Mouse (Mus musculus) liver, embryonic 14.5 days (tissue): Measurements from ENCODE around the gene Atp5d. TPM values are rescaled to one million over a fixed set of nuclear protein-coding genes. Genes with fewer than 3 reads are reported as not detected.
A peak's percentile ranks its signal among the peaks of the same experiment; 100 is the strongest.

Experiments
- ATAC-seq: fragments of 200-750 bp; cut with Nextera tagmentation; 2 replicates; pipeline ENCODE4 v1.8.0; 2017; ENCODE audit warnings: moderate number of reproducible peaks, mild to moderate bottlenecking, moderate library complexity; ENCODE audit not compliant: insufficient read depth
- DNase-seq, 3 experiments: peaks; one replicate each; pipeline ENCODE4 v3.0.0-alpha.2; 2012 to 2013; ENCODE audit warnings: low read depth in 3 of 3, low spot score in 3 of 3
- H3K27ac ChIP-seq: fragments of 300-500 bp; sonication (generic); 2 replicates; pipeline ENCODE4 v1.5.1; 2014; ENCODE audit warnings: moderate library complexity, mild to moderate bottlenecking, control low read depth, inconsistent platforms
- H3K27me3 ChIP-seq: fragments of 300-500 bp; sonication (generic); 2 replicates; pipeline ENCODE4 v1.6.1; 2014; ENCODE audit warnings: mild to moderate bottlenecking, low read length, moderate library complexity; ENCODE audit not compliant: control insufficient read depth, insufficient read depth
- H3K36me3 ChIP-seq: fragments of 300-500 bp; sonication (generic); replicated peaks from 2 replicates; pipeline ENCODE4 v1.6.1; 2014; ENCODE audit warnings: low read depth; ENCODE audit not compliant: control insufficient read depth, insufficient read depth
- H3K4me1 ChIP-seq, 2 experiments: fragments of 200-500 bp in 1 of 2; fragments of 300-500 bp in 1 of 2; sonication (generic) in 1 of 2; replicated peaks; 2 replicates each; pipeline ENCODE4 v1.6.1; 2012 to 2014; ENCODE audit warnings: antibody characterized with exemption in 1 of 2, inconsistent platforms in 1 of 2, low read length in 1 of 2; ENCODE audit not compliant: control insufficient read depth in 2 of 2, insufficient read depth in 2 of 2
- H3K4me2 ChIP-seq: fragments of 300-500 bp; sonication (generic); 2 replicates; pipeline ENCODE4 v1.6.1; 2014; ENCODE audit warnings: low read depth, mild to moderate bottlenecking, control low read depth, moderate library complexity
- H3K4me3 ChIP-seq, 2 experiments: fragments of 200-500 bp in 1 of 2; fragments of 300-500 bp in 1 of 2; sonication (generic) in 1 of 2; 2 replicates each; pipeline ENCODE4 v1.5.1; 2012 to 2014; ENCODE audit warnings: low read depth in 2 of 2, low read length in 2 of 2, mild to moderate bottlenecking in 2 of 2, control low read depth in 1 of 2, inconsistent platforms in 1 of 2, moderate library complexity in 1 of 2; ENCODE audit not compliant: insufficient read depth in 1 of 2
- H3K9ac ChIP-seq: fragments of 300-500 bp; sonication (generic); replicated peaks from 2 replicates; pipeline ENCODE4 v1.6.1; 2014; ENCODE audit warnings: mild to moderate bottlenecking, control low read depth, moderate library complexity
- H3K9me3 ChIP-seq: fragments of 300-500 bp; sonication (generic); 2 replicates; pipeline ENCODE4 v1.6.1; 2016; ENCODE audit warnings: low read length, mixed read lengths; ENCODE audit not compliant: control insufficient read depth
- CTCF ChIP-seq: IDR thresholded peaks from 2 replicates; pipeline ENCODE4 v1.5.1; 2016; ENCODE audit warnings: antibody characterized with exemption, low read depth, control low read depth
- EP300 ChIP-seq: IDR thresholded peaks from 2 replicates; pipeline ENCODE4 v1.6.1; 2016; ENCODE audit warnings: antibody characterized with exemption, low read depth
- WGBS: fragments of 180-500 bp; shearing (Covaris S2); extraction: QIAGEN DNeasy Blood & Tissue Kit; methylation state at CpG from one replicate; pipeline ENCODE4 v1.1.7; 2014; ENCODE audit not compliant: insufficient replicate concordance; 5-methylcytosine and 5-hydroxymethylcytosine counted together
- polyA plus RNA-seq, 2 experiments: library from polyadenylated mRNA; depleted of rRNA in 1 of 2; stranded (reverse) in 1 of 2; unstranded in 1 of 2; fragments of >200 nt; fragmentation: Nextera tagmentation in 1 of 2; extraction: Ambion mirVana in 1 of 2; gene quantifications; 2 replicates each; pipeline versions ENCODE4 v1.2.1 to v1.2.3; 2012 to 2014

Atp5d gene
- polyA plus RNA-seq, 2 experiments: 211 to 249 TPM

DNA sequence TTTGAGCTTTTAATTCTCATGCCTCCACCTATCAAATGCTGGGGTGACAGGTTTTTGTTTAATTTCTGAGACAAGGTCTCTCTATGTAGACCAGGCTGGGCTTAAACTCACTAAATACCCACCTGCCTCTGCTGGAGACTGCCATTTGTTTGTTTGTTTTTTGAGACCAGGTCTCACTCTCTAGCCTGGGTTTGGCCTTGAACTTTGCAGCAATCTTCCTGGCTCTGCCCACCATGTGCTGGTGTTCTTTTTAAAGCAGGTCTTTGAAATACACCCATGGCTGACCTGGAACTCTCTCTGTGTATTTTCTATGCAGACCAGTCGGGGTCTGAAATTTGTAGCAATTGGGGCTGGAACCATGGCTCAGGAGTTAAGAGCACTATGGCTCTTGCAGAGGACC, 2.8 kb upstream of the Atp5d start:
- Histone ChIP-seq H3K27me3 (peaks cover 33% of the 10 kb centered on the region), H3K9ac (no peak overlapping the region), H3K4me1 (peaks cover 2 to 16% of the 10 kb centered on the region in 2 experiments; a peak in 3 of 4 replicates), H3K4me3 (no peak overlapping the region), H3K9me3 (no peaks in the 10 kb centered on the region), H3K36me3 (peaks cover 10% of the 10 kb centered on the region), H3K4me2 (no peak overlapping the region), H3K27ac (no peak overlapping the region)
- DNase-seq (no peak), ATAC-seq (no peak)
- TF ChIP-seq EP300 (no peak), CTCF (no peak)
- WGBS: 64% methylated on average over 1 of the region's 1 CpGs

DNA sequence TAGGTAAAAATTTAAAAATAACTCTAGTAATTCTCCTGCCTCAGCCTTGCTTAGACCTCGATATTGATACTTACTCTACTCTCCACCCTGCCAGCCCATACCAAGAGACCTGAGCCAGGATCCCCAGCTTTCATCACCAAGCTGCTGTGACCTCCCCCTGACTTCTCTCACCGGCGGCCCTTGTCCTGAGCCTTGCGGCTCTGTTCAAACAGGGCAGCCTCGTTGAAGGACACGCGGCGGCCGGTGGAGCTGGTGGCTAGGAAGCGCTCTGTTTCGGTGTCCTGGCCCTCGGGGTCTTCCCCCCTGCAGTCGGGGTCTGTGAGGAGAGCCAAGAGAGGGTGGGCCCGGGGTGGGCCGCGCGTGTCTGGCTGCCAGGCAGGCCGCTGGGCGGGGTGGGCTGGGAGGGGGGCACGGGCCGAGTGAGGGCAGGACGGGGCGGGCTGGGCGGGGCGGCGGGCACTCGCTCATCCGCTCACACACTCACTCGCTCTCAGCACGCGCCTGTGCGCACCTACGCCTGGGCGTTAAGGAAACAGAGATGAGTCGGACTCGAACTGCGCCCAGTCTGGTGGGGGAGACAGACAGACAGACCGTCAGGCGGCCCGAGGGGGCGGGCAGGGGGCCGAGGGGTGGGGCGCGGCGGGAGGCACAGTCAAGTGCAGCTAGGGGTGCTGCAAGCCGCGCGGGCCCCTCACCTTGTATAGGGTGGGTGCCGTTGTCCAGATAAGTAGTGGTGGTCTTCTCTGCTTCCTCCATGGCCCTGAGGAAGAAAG, 2.1 kb upstream of the Atp5d start:
- ATAC-seq (no peak), DNase-seq (no peak)
- H3K4me1 ChIP-seq: peaks cover 2 to 20% of the 10 kb centered on the region in 2 experiments; a peak in 3 of 4 replicates
- peaks cover 5% of the 10 kb centered on the region for H3K36me3 ChIP-seq
- peak overlapping the region; percentile 83 for H3K4me2 ChIP-seq
- no peaks in the 10 kb centered on the region for H3K9me3 ChIP-seq
- H3K9ac ChIP-seq: no peak overlapping the region
- no peak overlapping the region for H3K27ac ChIP-seq
- peaks cover 33% of the 10 kb centered on the region for H3K27me3 ChIP-seq
- WGBS: 29% methylated on average over 46 of the region's 49 CpGs
- peak overlapping the region in 1 of 2 experiments; percentile 23; a peak in 1 of 4 replicates for H3K4me3 ChIP-seq
- no peak for TF ChIP-seq CTCF
- no peak for TF ChIP-seq EP300

DNA sequence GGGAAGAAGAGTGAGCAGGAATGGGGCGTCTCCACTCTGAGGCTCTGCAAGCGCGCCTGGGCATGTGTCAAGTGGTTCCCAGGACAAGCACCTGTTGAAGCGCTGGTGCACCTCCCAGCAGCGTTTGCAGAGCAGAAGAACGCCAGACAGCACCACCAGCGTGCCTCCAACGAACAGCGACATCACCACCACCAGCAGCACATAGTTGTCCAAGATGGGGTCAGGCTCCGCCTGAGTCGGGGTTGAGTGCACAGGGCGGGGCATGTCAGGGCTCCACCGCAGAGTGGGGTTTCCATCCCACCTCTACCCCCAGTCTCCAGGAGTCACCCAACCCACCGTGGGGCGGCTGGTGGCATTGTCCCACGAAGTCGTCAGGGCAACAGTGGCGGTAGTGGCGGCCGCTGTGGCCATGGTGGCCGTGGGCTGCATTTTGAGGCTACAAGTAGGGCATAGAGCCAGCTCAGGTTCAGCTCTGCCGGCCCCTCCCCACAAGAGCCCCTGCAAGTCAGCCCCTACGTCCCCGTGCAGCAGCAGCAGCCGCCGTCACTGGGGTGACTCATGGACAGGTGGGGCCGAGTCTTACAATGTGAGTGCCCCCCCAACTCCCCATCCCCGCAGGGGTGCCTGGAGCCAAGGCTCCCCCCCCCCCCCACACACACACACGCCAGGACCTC, 1.3 kb upstream of the Atp5d start:
- no peak overlapping the region for H3K9ac ChIP-seq
- ATAC-seq: no peak
- H3K4me1 ChIP-seq: peaks cover 2 to 20% of the 10 kb centered on the region in 2 experiments; a peak in 3 of 4 replicates

DNA sequence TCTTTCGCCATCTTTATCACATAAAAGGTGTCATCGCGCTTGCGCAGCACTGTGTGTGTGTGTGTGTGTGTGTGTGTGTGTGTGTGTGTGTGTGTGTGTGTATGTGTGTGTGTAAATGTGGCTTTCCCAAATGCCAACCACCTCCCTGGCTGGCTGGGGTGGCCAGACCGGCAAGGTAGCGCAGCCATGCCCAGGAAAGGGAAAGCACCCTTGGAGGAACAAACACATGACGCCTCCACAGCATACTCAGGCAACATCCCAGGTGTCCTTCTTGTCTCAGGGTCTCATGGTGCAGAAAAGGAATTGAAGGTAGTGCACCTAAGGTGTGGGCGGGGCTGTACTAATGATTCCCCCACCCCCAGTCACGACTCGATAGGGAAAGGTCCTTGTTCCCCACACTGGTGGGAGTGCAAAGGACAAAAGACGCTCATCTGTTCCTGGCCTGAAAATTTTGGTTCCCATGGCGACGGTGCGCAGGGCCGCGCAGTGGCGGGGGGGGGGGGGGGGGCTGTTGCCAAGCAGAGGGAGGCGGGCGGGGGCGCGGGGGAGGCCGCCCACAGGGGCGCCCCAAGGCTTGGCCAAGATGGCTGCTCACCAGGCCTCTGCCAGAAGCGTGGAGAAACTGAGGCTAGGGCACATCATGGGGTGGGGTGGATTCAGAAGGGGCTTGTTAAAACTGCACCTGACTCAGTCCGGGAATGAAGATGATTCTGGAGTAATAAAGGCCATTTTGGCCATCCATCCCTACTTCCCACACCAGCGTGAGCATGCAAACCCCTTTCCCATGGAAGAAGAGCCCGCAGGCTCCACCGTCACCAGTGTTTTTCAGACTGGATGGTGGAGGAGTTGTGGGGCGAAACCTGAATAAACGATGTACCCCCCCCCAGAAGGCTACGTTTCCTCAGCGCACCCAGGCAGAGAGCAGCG, 543 bp upstream of the Atp5d start:
- Histone ChIP-seq H3K9me3 (no peaks in the 10 kb centered on the region), H3K27ac (no peak overlapping the region), H3K4me3 (peak overlapping the region; percentile 54 to 55; a peak in 3 of 4 replicates), H3K4me2 (peak overlapping the region; percentile 83), H3K4me1 (peaks cover 2 to 23% of the 10 kb centered on the region in 2 experiments; a peak in 3 of 4 replicates), H3K36me3 (no peaks in the 10 kb centered on the region), H3K27me3 (peaks cover 33% of the 10 kb centered on the region), H3K9ac (no peak overlapping the region)
- no peak for DNase-seq
- no peak for ATAC-seq
- 9% methylated on average over 27 of the region's 33 CpGs for WGBS
- no peak for TF ChIP-seq CTCF
- no peak for TF ChIP-seq EP300

More for the DNA sequence above, 1.3 kb upstream of the Atp5d start:
- H3K27ac ChIP-seq: no peak overlapping the region
- no peaks in the 10 kb centered on the region for H3K36me3 ChIP-seq
- no peak for DNase-seq
- H3K4me3 ChIP-seq: peak overlapping the region in 1 of 2 experiments; percentile 23; a peak in 2 of 4 replicates
- peaks cover 33% of the 10 kb centered on the region for H3K27me3 ChIP-seq
- TF ChIP-seq CTCF (no peak), EP300 (no peak)
- 2% methylated on average over 29 of the region's 29 CpGs for WGBS
- no peaks in the 10 kb centered on the region for H3K9me3 ChIP-seq
- H3K4me2 ChIP-seq: peak overlapping the region; percentile 83
